Mouse (Mus musculus) layer of hippocampus, postnatal 14 days (tissue): ENCODE data around the gene Capn9. TPM values are rescaled to one million over a fixed set of nuclear protein-coding genes. Genes with fewer than 3 reads are reported as not detected.

ENCODE experiments used
- DNase-seq, 2 experiments: peaks; one replicate each; pipeline ENCODE4 v3.0.0; 2021 to 2022; ENCODE audit warnings: low spot score in 2 of 2, mixed read lengths in 1 of 2
- long read RNA-seq, 2 experiments: library from polyadenylated mRNA; stranded (forward); transcript quantifications; one replicate each; pipeline ENCODE4 v2.0.0; 2021
- total RNA-seq, 2 experiments: library from RNA; stranded (reverse); gene quantifications; 2 replicates each; pipeline ENCODE4 v1.2.3; 2021

The Capn9 gene
- under 1 TPM in 1 of 2 experiments, not detected in 1; 0.18 TPM for total RNA-seq
- long read RNA-seq, experiment 1, partial matches to known transcripts = 1 of 1 reads
- long read RNA-seq, experiment 1, other reads (novel, unspliced or antisense) = 0 of 1 reads
- long read RNA-seq, experiment 2, partial matches to known transcripts = 0 of 1 reads
- long read RNA-seq, experiment 2, other reads (novel, unspliced or antisense) = 1 of 1 reads

- DNase-seq = no peak
Measured at GRCm38 (mm10) chr8:124575811-124576210, at the start of gene Capn9. Gene Capn9 (plus strand): TSS chr8:124576111.

GRCm38 (mm10) chr8:124526261-124526660, 49.6 kb upstream of the Capn9 start:
- DNase-seq = no peak

DNA sequence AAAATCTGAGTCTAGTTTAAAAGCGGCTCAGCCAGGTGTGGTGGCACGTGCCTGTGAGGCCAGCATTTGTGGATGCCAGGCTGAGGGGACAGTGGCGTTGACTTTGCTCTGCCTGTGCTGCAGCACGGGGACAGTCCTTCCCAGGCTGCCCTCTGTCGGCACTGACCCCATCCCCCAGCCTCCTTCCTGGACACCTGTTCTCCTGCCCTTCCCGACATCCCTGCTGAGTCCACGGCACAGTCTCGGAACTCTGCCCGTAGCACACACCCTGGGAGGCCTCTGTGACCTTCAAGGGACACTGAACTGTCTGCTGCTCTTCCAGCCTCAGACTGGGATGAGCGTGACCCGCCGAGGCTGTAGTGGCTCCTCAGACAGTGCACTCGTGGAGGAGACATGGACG, 45.8 kb upstream of the Capn9 start:
- DNase-seq = no peak

DNA sequence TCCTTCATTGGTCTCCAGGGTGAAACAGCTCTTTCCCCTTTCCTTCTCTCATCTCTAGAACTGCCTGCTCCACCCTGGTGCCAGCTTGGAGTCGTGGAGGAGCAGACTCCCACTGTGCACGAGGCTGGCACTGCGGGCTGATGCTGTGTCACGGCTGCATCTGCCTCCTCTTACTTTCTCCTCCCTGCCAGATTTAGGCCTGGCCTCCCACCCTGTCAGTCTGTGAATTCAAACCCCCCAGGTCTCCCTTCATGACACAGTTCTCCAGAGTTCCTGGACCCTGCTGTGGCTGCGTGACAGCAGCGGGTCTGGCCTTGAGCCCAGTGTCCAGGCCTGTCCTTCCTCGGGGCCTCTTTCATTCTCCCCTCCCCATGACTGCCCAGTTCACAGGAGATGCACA, 45.4 kb upstream of the Capn9 start:
- no peak for DNase-seq

DNA sequence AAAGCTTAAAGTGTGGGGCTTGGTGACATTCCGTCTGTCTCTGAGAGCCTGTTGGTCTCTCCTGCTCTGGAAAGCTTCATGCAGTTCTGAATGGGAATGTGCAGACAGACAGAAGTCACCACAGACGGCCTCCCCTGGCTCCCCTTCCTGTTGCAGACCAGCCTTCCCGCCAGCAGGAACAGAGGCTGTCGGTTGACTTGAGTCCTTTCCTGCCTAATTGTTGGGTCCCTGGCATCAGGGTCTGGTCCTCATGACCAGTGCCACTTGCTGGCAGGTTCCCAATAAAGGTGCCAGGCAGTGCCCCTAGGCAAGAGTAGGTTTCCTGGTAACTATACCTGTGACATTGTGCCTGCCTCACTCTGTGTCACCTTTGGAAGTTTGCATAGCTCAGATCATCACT, 44.9 kb upstream of the Capn9 start:
- DNase-seq = no peak

DNA sequence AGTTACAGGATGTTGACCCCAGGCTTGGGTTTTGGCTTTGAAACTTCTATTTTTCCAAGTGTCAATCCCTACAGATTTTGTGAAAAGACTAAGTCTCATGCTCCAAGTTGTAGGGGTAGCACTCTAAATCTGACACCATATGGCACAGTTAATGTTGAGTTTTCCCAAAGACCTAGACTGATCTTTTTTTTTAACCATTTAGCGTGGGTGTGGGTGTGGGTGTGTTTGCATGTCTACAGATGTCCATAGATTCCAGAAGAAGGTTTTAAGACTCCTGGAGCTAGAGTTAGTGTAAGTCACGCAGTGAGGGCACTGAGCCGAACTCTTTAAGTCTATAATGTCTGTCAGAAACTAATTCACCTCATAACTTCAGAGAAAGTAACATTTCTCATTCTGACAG, 43.3 kb upstream of the Capn9 start:
- no peak for DNase-seq

DNA sequence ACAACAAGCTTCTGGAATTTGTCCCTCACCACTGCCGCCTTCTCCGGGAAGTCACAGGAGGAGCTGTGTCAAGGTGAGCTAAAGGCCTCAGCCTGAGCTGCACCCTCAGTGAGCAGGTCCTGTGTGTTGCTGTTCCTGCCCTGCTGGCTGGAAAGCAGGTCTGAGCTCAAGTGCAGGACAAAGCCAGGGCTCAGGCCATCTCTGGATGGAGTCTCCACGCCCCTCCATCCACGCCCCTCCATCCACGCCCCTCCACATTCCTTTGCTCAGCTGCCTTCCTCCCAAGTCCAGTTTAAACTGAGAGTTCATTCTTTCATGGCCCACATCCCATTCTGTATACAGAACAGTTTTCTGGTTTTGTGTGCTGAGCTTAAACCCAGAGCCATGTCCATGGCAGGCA, 40.5 kb upstream of the Capn9 start:
- no peak for DNase-seq

DNA sequence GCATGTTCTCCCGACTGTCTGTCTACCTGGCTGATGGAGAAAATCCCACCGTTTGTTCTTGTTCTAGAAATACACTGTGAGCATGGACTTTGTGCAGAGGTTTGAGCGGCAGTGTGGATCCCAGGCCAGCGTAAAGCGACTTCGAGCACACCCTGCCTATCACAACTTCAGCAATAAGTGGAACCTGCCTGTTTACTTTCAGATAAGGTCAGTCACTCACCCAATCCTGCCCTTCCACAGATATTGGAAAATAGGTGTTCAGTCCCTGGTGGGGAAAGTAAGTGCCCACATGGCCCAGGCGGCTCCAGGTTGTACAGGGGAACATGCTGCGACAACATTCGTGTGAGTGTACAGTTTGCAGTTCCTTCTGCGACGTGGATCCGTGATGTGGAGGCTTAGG, 35.0 kb upstream of the Capn9 start:
- no peak for DNase-seq

DNA sequence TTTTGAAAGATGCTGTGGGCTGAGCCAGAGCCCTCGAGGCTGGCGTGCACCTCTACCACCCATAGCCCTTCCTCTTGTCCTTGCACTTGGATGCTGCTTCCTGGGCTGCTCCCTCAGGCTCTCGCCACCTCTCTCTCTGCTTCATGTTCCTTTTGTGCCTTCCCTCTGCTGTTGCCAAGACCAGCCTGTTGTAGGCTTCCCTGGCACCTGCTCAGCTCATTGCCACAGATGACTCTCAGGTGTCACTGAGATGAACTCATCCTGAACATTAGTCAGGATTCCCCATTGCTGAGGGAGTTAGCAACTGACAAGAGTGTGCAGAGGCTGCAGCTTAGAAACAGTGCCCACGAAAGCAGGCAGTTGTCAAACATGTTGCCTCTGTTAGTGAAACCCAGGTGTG, 33.9 kb upstream of the Capn9 start:
- DNase-seq = no peak

DNA sequence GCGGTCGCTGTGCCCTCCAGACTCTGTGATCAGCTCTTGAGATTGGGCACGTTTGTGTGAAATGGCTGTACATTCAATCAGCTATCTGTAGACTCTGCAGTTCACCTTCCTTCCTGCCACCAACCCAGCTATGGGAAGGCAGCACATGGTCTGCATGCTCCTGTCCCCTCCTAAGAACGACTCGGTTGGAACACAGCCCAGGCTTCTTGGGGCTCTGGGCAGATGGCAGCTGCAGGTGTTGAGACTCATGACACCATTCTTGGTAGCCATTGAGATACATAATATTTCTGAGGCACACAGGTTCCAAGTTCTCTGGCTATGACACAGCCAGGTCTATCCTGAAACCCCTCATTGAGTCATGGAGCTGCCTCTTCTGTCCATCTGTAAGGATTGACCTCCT, 32.6 kb upstream of the Capn9 start:
- DNase-seq = no peak

DNA sequence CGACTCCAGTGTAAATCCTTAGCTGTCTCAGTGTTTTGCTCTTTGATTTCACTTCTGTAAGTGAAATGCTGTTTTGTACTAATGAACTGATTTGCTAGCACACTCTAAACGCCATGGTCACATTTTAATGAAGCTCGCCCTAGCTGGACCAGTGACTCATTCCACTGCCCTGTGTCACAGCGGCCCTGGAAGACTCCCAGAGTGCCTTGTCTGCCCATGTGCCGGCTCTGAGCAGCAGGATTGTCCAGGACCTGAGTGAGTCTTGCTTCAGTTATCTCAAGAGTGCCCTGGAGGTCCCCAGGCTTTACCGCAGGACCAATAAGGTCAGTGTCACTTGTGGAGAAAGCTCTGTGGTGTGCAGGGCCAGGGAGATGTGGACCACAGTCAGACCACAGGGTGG, 29.5 kb upstream of the Capn9 start:
- no peak for DNase-seq

- DNase-seq = no peak
Measured at GRCm38 (mm10) chr8:124546815-124547214, 29.1 kb upstream of the Capn9 start.

DNA sequence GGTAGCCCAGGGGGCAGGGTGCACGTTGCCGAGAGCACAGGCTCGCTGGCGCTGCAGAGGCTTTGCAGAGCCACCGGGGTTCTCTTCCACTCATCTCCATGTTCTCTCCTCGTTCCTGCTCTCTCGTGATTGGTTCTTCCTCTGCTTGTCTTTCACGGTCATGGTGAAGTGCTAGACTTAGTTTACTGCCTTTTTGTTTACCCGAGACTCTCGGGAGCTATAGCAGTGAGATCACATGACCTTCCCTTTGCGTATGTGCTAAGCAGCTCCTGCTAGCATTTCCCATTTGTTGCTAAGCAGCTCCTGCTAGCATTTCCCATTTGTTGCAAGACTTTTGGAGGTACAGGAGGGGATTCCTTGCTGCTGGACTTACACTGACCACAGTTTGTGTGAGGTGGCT, 28.6 kb upstream of the Capn9 start:
- DNase-seq = no peak

DNA sequence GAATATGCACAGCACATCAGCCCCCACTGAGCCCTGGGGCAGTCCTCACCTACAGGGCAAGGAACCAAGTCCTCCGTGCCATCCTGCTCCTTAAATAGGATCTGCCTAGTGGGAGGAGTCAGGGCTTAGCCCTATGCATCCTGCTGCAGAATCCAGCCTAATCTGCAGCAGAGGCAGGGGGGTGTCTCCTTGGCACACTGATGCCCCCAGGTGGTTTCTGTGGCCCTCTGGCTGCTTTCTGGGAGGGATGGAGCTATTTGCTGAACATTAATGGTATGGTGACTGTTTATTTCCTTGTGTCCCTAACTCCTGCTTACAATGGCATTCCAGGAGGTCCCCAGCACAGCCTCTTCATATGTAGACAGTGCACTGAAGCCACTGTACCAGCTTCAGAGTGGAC, 27.7 kb upstream of the Capn9 start:
- DNase-seq = no peak

GRCm38 (mm10) chr8:124551011-124551661, 24.8 kb upstream of the Capn9 start:
- peak in 1 of 2 experiments; percentile 56 for DNase-seq

DNA sequence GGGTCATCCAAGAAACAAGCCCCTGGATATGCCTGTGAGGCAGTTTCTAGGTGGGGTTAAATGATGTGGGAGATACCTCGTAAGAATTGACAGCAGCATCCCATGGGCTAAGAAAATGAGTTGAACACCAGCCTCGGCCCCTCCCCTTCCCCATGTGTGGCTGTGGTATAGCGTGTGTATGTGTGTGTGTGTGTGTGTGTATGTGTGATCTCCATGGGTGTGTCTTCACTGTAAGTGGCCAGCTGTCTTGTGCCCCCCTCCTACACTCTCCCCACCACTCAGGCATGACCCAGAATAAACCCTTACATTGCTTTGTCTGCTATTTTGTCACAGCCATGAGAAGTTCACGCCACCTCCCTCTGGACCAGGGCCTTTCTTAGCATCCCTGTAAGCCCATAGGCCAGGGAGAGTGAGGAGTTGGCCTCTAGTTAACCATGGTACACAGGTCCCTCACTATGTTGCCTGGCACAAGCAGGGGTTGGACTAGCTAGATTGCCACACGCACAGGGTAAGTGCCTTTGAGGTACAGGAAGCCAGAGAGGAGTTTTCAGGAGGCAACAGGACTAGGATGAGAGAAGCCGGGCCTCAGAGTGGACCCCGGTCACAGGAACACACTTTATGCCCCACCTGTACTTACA, 20.7 kb upstream of the Capn9 start:
- DNase-seq = no peak

GRCm38 (mm10) chr8:124556164-124556563, 19.7 kb upstream of the Capn9 start:
- DNase-seq = no peak

DNA sequence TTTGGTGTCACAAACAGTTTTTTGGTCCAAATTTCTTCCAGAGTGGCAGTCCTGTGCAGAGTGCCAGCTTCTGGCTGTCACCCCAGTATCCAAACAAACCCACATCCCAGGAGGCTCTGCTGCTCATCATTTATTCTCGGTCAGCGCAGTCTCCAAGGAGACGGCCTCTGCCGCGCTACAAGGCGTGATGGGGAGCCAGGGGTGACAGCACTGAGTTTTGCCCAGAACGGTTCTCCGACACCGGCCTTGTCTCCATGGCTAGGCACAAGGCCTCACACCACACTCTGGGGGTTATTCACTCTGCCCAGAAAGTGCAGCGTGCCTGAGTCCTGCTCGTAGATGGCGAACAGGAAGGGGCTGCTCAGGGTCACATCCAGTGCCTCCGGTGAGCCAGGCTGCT, 19.3 kb upstream of the Capn9 start:
- DNase-seq = peak; percentile 65 to 87

DNA sequence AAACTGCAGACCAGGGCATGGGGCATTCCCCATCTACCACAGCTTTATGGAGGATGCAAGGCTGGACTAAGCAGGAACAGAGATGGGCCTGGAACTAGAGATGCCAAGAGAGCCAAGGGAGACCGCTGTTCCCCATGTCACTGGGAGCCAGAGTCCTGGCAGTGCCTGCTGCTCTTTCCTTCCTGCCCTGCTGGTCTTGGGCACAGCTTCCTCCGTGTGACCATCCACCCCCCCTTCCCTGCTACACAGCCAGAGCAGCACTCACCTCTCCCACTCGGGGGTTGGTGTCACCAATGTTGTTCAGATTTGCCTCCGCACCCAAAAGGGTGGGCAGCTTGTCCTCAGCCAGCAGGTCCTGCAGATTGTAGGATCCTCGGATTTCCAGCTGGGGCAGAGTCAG, 18.4 kb upstream of the Capn9 start:
- no peak for DNase-seq

DNA sequence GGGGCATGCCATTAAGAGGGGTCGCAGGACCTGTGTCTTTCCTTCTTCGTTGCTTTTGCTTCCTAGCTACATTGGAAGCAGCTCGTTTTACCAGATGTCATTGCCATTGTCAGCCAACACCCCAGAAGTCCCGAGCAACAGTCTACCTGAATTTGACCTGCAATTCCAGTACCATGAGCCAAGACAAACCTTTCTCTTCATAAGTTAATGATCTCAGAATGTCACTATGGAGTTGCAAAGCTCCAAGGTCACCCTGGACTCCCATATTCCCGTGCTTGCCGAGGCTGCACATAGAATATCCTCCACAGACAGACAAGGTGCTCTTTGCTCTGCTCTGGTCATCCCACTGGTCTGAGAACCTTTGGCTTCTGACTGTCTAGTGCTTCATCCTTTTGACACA, 8.8 kb upstream of the Capn9 start:
- no peak for DNase-seq

GRCm38 (mm10) chr8:124567584-124567983, 8.3 kb upstream of the Capn9 start:
- no peak for DNase-seq

DNA sequence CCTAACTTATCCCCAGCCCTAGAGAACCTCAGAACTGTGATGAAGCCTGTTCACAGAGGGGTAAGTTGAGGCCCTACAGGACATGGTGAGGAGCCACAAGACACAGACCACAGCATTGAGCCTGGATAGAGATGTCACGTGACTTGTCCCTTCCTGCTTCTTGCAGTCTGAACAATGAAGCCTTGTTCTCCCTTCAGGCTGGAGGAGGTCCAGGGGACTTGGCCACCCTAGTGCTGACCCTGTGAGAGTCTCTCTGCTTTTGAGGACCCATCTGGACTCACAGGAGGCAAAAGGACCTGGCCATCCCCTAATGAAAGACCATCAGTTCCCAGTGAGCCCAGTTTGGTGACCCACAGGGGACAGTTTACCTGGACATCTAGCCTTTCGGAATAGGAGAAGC, 6.8 kb upstream of the Capn9 start:
- peak in 1 of 2 experiments; percentile 60 for DNase-seq

DNA sequence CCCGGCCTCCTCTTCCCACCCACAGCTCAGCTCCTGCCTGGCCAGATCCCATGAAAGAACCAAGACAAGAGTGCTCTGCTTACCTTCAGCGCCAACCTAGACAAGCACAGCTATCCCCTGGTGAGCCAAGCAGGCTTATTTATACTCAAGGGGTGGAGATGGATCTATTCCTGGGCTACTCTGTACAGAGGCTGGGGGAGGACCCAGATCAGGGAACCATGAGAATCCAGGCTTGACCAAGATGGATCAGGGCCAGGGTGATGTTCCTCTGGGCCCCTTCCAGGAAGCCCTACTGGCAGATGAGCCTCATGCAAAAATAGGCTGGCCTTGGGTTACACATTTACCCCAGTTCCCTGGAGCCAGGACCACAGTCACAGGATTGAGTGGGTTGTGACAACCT, 6.3 kb upstream of the Capn9 start, which contains the start of gene Agt:
TSS of gene Agt (minus strand) at position 114 of the 400 bp plus-strand sequence.
- DNase-seq = no peak
